Mouse (Mus musculus) C2C12 (cell line): ENCODE data around the gene Blnk. TPM values are rescaled to one million over a fixed set of nuclear protein-coding genes. Genes with fewer than 3 reads are reported as not detected.

Experiments
- H3K27me3 ChIP-seq: one replicate; pipeline ENCODE4 v1.6.1; 2011; ENCODE audit not compliant: control insufficient read depth, insufficient read depth, insufficient read length
- H3K36me3 ChIP-seq: one replicate; pipeline ENCODE4 v1.6.1; 2011; ENCODE audit not compliant: control insufficient read depth, insufficient read depth
- H3K4me3 ChIP-seq: one replicate; pipeline ENCODE4 v1.5.1; 2011; ENCODE audit warnings: mild to moderate bottlenecking, control low read depth; ENCODE audit not compliant: poor library complexity, insufficient read depth, severe bottlenecking
- H3K79me2 ChIP-seq: one replicate; pipeline ENCODE4 v1.6.1; 2011; ENCODE audit not compliant: control insufficient read depth, insufficient read depth
- H3K79me3 ChIP-seq: one replicate; pipeline ENCODE4 v1.6.1; 2011; ENCODE audit warnings: low read depth, control low read depth
- H3ac ChIP-seq: one replicate; pipeline ENCODE3; 2011; ENCODE audit warnings: low read depth; ENCODE audit not compliant: control insufficient read depth, insufficient read length
- CEBPB ChIP-seq: IDR thresholded peaks from one replicate; pipeline ENCODE4 v1.6.1; 2011; ENCODE audit warnings: low read depth, mild to moderate bottlenecking, control low read depth, moderate library complexity
- CTCF ChIP-seq: IDR thresholded peaks from one replicate; pipeline ENCODE4 v1.5.1; 2011; ENCODE audit not compliant: control insufficient read depth, insufficient read depth, insufficient read length
- FOSL1 ChIP-seq: IDR thresholded peaks from one replicate; pipeline ENCODE4 v1.8.0; 2011; ENCODE audit warnings: mild to moderate bottlenecking, low read length; ENCODE audit not compliant: poor library complexity, insufficient read depth, severe bottlenecking
- MAX ChIP-seq: IDR thresholded peaks from one replicate; pipeline ENCODE4 v1.6.1; 2011; ENCODE audit warnings: mild to moderate bottlenecking, control low read depth
- MYOD1 ChIP-seq: IDR thresholded peaks from one replicate; pipeline ENCODE4 v1.6.1; 2011; ENCODE audit warnings: low read depth; ENCODE audit not compliant: control insufficient read depth, insufficient read length
- MYOG ChIP-seq: IDR thresholded peaks from one replicate; pipeline ENCODE4 v1.6.1; 2011; ENCODE audit not compliant: control insufficient read depth, insufficient read length; ENCODE audit errors: extremely low read depth
- USF1 ChIP-seq: IDR thresholded peaks from one replicate; pipeline ENCODE4 v1.6.1; 2011; ENCODE audit warnings: low read depth, mild to moderate bottlenecking, control low read depth, moderate library complexity
- polyA plus RNA-seq: library from polyadenylated mRNA; unstranded; fragments of >200 nt; fragmentation: generic; extraction: Trizol; gene quantifications from one replicate; pipeline ENCODE4 v1.2.1, GENCODE M21; 2012; ENCODE audit warnings: missing spikeins

Blnk gene
- polyA plus RNA-seq, 1 experiment, result 6.5 TPM

GRCm38 (mm10) chr19:41008674-41009395 lies 14.5 kb upstream of the Blnk start:
- Histone ChIP-seq H3ac (no peak overlapping the region), H3K79me3 (no peaks in the 10 kb centered on the region), H3K4me3 (no peak overlapping the region), H3K36me3 (no peaks in the 10 kb centered on the region), H3K27me3 (no peaks in the 10 kb centered on the region), H3K79me2 (no peaks in the 10 kb centered on the region)
- no peak for TF ChIP-seq FOSL1

DNA sequence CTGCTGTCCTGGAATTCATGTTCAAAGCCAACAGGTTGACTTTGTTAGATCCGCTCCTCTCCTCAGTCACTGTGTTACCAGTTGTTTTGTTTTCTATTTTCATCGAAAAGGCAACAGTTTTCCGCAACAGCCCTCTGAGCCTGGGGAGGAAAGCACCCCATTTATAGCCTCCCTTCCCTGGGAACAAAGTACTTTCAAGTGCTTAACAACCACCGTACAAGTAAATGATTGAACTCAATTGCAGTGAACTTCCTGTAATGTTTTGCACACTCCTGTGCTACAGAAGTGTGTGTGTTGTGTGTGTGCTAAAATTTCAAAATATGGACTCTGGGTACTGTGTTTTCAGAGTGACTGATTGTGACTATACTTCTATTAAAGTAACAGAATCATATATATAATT lies 13.4 kb upstream of the Blnk start:
- Histone ChIP-seq H3K79me3 (no peaks in the 10 kb centered on the region), H3K4me3 (no peak overlapping the region), H3K27me3 (no peaks in the 10 kb centered on the region), H3K36me3 (no peaks in the 10 kb centered on the region), H3K79me2 (no peaks in the 10 kb centered on the region), H3ac (no peak overlapping the region)
- TF ChIP-seq FOSL1, result no peak
- no peak for TF ChIP-seq MYOD1
- TF ChIP-seq USF1, result no peak
- TF ChIP-seq CTCF, result no peak
- no peak for TF ChIP-seq MYOG
- no peak for TF ChIP-seq MAX
- no peak for TF ChIP-seq CEBPB

- no peaks in the 10 kb centered on the region for H3K27me3 ChIP-seq
- no peaks in the 10 kb centered on the region for H3K79me3 ChIP-seq
- H3K4me3 ChIP-seq, result no peak overlapping the region
- no peak overlapping the region for H3ac ChIP-seq
- no peaks in the 10 kb centered on the region for H3K36me3 ChIP-seq
- TF ChIP-seq CEBPB (no peak), CTCF (no peak), MYOD1 (peak; percentile 6), USF1 (no peak)
- no peaks in the 10 kb centered on the region for H3K79me2 ChIP-seq
These were observed 13.0 kb upstream of the Blnk start for GRCm38 (mm10) chr19:41007326-41007725.

DNA sequence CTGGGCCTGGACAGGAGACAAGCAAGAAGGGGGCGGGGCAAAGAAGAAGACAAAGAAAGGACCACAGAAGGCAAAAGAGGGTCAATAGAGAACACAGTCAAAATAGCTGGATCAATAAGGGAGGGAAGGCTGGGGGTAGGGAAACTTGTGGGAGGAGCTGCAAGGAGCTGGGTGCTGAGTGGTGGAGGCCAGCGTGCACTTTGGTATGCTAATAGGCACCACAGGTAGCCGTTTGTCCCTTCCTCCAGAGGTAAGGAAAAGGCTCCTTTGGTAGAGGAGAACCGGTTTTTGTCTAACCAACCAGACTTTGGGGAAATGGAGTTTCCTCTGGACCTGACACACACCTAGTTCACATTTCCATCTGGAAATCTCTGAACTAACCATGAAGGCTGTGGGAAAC lies 12.3 kb upstream of the Blnk start:
- Histone ChIP-seq H3K27me3 (no peaks in the 10 kb centered on the region), H3K79me2 (no peaks in the 10 kb centered on the region), H3K36me3 (no peaks in the 10 kb centered on the region), H3K4me3 (no peak overlapping the region), H3K79me3 (no peaks in the 10 kb centered on the region), H3ac (no peak overlapping the region)
- TF ChIP-seq FOSL1 (no peak), MAX (no peak), CTCF (no peak), MYOD1 (no peak), MYOG (no peak), USF1 (no peak), CEBPB (no peak)

GRCm38 (mm10) chr19:41003694-41004315 lies 9.5 kb upstream of the Blnk start:
- H3K36me3 ChIP-seq, result no peaks in the 10 kb centered on the region
- H3K27me3 ChIP-seq, result no peaks in the 10 kb centered on the region
- H3K79me2 ChIP-seq, result no peaks in the 10 kb centered on the region
- H3ac ChIP-seq, result no peak overlapping the region
- no peak for TF ChIP-seq CEBPB
- TF ChIP-seq MYOD1, result peak; percentile 52
- TF ChIP-seq FOSL1, result peak; percentile 93
- peak; percentile 66 for TF ChIP-seq USF1
- H3K79me3 ChIP-seq, result no peaks in the 10 kb centered on the region
- H3K4me3 ChIP-seq, result no peak overlapping the region

- Histone ChIP-seq H3K27me3 (no peaks in the 10 kb centered on the region), H3K79me2 (no peaks in the 10 kb centered on the region), H3K36me3 (no peaks in the 10 kb centered on the region), H3ac (no peak overlapping the region), H3K4me3 (no peak overlapping the region), H3K79me3 (no peaks in the 10 kb centered on the region)
- TF ChIP-seq CTCF, result no peak
- no peak for TF ChIP-seq MYOG
- TF ChIP-seq MYOD1, result no peak
- TF ChIP-seq USF1, result no peak
- no peak for TF ChIP-seq MAX
- no peak for TF ChIP-seq FOSL1
- TF ChIP-seq CEBPB, result no peak
These were observed 5.2 kb upstream of the Blnk start for GRCm38 (mm10) chr19:40999569-40999968.
